Mouse (Mus musculus): ENCODE data around the gene Card11. TPM values are rescaled to one million over a fixed set of nuclear protein-coding genes. Genes with fewer than 3 reads are reported as not detected.

Card11 gene
- total RNA-seq (2017): 3.9 and 5.7 TPM in 2 replicates

DNA sequence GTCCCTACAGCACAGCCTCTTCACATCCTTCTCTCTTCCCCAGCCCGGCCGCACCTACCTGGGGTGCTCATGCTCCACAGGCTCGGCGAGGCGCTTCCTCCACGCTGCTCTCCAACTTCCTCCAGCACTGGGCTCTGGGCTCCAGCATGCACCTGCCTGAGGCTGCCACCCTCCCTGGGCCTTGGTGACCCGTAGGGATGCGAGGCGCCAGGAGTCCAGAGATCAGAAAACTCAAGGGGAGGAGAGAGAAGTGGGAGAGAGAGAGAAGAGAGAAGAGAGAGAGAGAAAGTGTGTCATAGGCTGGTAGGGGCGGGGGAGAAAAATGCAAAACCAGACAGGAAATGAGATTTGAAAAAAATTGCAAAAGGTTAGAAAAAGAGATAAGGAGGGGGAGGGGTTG is at the start of gene Card11:
TSS of gene Card11 (minus strand) at position 234 of the 400 bp plus-strand sequence.
- peak; percentile 77 to 80 for ATAC-seq (replicated peaks in 1 of 2; ENCODE audit: insufficient read depth in 1 of 2, low FRiP score in 2 of 2, low TSS enrichment in 1 of 2, low read depth in 1 of 2, poor library complexity in 2 of 2, severe bottlenecking in 2 of 2)

DNA sequence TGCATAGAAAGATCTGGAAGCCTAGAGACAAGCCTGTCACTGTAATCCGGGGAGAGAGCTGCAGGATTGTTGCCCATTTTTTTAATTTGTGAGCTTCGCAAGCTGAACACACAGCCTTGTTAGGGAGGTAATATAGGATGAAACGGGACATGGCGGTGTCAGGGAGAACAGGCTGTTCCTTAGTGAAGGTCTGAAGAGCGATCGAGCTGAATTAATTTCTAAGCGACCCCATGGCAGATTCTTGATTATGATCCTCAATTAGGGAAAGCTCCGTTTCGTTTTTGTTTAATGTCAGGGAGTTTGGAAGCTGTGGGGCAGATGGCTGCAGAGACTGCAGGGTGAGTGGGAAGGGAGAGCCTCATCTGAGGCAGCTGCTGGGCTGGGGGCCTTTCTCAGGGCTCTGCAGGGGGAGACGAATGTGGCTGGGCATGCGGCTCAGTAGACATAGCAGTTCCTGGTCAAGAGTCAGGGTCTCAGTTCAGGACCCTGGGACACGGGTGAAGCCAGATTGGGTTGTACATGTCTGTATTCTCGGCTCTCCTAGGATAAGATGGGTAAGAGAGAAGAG is 47.4 kb upstream of the Card11 start:
- no peak for ATAC-seq (replicated peaks in 1 of 2; ENCODE audit: insufficient read depth in 1 of 2, low FRiP score in 2 of 2, low TSS enrichment in 1 of 2, low read depth in 1 of 2, poor library complexity in 2 of 2, severe bottlenecking in 2 of 2)

DNA sequence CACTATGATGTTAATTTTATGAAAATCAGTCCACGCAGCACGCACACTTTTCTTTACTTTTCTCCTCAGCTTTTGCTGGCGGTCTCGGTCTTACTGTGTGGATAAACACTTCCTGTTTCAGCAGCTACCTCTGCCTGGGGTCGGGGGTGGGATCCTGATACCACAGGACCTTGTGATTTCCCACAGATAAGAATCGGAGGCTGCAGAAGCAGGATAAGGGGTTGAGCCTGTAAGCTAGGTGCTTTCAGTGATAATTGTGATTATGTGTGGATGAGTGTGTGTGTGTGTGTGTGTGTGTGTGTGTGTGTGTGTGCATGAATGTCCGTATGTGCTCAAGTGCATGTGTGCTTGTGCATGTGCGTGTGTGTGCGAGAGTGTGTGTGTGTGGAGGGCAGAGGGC is 44.6 kb upstream of the Card11 start:
- ATAC-seq (replicated peaks in 1 of 2; ENCODE audit: insufficient read depth in 1 of 2, low FRiP score in 2 of 2, low TSS enrichment in 1 of 2, low read depth in 1 of 2, poor library complexity in 2 of 2, severe bottlenecking in 2 of 2): peak; percentile 51 to 64; a peak in 3 of 4 replicates

DNA sequence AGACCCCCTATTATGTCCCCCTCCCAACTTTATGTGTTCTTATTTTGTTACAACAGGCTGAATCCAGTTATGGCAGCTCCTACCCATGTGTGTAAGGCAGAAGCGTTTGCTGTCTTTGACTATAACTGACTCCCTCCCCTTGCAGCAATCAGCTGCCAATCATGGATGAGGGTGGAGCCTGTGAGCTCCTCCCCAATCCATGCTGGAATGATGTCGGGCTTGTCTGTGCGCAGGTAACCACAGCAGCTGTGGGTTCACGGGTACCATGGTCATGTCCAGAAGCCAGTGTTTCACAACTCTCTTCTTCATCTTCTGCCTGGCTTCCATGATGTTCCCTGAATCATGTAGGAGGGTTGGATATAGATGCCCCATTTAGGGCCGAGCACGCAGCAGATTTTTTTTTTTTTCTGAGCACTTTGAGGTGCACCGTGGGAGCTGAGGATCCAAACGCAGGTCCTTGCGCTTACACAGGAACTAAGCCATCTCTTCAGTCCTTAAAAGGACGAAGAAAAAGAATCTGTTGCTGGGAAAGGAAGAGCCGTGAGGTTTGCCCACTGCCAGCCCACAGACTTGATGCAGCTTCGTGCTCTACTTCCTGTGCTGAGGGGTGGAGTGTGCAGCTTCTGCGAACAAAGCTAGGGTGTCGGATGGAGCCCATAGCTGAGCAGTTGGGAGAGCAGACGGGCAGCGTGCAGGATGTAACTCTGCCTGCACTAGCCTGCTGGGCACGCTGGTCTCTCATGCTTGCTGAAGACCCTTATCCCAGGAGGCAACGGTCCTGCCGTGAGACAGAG is 43.5 kb upstream of the Card11 start:
- peak; percentile 81 to 87 for ATAC-seq (replicated peaks in 1 of 2; ENCODE audit: insufficient read depth in 1 of 2, low FRiP score in 2 of 2, low TSS enrichment in 1 of 2, low read depth in 1 of 2, poor library complexity in 2 of 2, severe bottlenecking in 2 of 2)

DNA sequence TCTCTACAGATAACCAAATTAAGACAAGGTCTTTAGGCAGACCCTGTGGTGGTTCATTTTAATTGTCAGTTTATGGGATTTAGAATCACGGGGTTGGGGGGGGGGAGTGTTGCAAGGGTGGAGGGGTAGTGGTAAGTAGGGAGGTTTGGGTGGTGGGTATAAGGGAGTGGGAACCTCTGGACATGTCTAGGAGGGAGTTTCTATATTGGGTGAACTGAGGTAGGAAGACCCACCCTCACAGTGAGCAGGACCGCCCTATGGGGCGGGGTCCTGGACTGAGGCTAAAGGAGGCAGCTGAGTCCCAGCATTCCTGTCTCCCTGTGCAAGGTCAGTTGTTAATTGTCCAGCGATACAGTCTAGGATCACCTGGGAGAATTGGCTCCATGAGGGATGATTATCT is 42.0 kb upstream of the Card11 start:
- ATAC-seq (replicated peaks in 1 of 2; ENCODE audit: insufficient read depth in 1 of 2, low FRiP score in 2 of 2, low TSS enrichment in 1 of 2, low read depth in 1 of 2, poor library complexity in 2 of 2, severe bottlenecking in 2 of 2): no peak

DNA sequence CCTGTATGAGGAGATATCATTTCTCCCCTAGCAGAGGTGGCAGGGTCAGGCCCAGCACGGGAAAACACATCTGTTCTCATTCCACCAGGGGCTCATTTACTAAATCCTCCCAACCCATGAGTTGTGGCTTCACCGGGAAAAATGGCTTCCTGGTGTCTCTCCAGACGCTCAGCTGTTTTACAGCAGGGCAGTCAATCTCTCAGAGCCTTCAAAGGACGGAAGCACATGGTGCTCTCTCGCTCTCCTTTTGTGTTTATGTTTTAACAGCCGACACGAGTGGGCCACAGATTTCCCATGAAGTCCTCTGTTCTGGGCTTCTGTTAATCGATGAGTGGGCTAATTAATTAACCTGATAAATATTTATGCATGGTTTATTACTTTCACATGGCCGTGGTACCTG is 40.5 kb upstream of the Card11 start:
- no peak for ATAC-seq (replicated peaks in 1 of 2; ENCODE audit: insufficient read depth in 1 of 2, low FRiP score in 2 of 2, low TSS enrichment in 1 of 2, low read depth in 1 of 2, poor library complexity in 2 of 2, severe bottlenecking in 2 of 2)

DNA sequence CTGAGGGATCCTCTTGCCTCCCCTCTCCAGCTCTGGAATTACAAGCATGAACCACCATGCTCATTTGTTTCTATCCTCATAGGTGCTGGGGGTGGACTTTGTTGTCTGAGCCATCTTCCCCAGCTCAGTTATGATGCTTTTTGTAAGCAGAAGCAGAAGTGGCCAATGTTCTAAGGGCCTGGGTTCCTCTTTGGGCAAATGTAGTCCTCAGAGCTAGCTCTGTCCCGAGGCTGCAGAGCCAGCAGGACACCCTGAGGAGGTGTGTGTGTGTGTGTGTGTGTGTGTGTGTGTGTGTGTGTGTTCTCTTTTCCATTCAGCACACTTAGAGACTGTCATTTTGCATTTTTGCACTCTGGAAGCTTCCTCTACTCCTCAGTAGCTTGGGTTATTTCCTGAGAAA is 38.0 kb upstream of the Card11 start:
- no peak for ATAC-seq (replicated peaks in 1 of 2; ENCODE audit: insufficient read depth in 1 of 2, low FRiP score in 2 of 2, low TSS enrichment in 1 of 2, low read depth in 1 of 2, poor library complexity in 2 of 2, severe bottlenecking in 2 of 2)

DNA sequence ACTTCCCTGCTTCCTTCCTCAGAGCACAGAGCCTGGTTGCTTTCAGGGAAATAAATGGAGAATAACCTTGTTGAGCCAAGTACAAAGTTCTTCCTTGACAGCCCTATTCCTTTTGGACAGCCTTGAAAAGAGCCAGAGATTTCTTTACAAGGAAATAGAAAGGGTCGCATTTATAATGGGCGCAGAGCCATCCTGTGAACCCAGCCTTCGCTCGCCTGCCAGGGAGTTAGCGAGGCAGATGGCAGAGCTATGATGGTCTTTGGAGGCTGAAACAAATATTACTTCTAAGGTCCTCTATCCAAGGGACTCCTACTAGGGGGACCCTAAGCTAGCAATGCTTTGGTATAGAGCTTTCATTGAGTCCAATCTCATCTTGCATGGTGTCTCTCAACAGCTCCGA is 35.0 kb upstream of the Card11 start:
- no peak for ATAC-seq (replicated peaks in 1 of 2; ENCODE audit: insufficient read depth in 1 of 2, low FRiP score in 2 of 2, low TSS enrichment in 1 of 2, low read depth in 1 of 2, poor library complexity in 2 of 2, severe bottlenecking in 2 of 2)

DNA sequence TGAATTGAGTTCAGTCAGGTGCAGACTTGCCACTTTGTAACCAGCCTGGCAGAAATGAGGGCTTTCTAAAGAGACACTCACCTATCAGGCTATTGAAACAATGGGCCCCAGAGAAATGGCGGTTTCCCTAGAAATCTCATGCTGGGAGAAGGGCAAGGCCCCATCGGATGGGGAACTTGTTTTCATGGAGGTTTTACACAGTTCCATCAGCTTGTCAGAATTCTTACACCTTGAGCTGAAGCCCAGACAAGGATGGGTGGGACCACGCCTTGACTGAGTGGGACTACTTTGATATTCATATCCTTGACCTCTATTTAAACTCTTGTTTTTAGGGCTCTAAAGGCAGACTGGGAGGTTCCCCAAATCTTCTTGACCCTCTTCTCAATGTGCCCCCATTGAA is 33.9 kb upstream of the Card11 start:
- no peak for ATAC-seq (replicated peaks in 1 of 2; ENCODE audit: insufficient read depth in 1 of 2, low FRiP score in 2 of 2, low TSS enrichment in 1 of 2, low read depth in 1 of 2, poor library complexity in 2 of 2, severe bottlenecking in 2 of 2)

DNA sequence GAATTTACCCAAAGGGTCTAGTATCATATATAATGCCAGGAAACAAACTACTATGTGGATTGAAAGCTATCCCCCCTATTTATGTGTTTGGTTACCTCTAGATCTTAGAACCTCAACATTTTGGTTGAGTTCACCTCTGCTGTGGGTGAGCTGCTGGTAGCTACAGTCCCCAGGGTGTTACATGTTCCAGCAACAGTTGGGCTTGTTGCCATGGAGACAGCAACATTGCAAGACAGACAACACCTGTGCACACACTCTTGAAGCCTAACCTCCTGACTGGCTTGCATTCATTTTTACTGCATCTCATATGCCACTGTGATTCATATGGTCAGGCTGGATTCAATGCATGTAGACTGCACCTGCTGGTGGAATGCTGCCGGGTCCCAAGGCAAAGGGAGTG is 32.6 kb upstream of the Card11 start:
- no peak for ATAC-seq (replicated peaks in 1 of 2; ENCODE audit: insufficient read depth in 1 of 2, low FRiP score in 2 of 2, low TSS enrichment in 1 of 2, low read depth in 1 of 2, poor library complexity in 2 of 2, severe bottlenecking in 2 of 2)

DNA sequence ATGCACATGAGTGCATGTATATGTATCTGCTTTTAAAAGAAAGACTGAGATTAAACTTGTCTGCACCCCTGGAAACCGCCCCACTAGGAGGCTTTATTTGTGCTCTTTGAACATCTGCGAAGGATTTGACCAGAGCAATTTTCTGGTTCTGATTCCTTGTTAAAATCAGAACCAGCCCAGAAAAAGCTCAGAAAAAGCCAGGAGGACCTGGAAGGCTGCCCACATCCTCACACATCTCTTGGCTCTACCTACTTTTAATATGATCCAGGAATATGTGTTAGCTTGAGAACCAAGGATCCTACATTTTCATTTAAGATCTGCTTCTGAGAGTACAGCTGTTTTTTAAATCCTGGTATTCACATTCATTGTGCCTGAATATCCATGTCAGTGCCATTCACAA is 29.0 kb upstream of the Card11 start:
- no peak for ATAC-seq (replicated peaks in 1 of 2; ENCODE audit: insufficient read depth in 1 of 2, low FRiP score in 2 of 2, low TSS enrichment in 1 of 2, low read depth in 1 of 2, poor library complexity in 2 of 2, severe bottlenecking in 2 of 2)

DNA sequence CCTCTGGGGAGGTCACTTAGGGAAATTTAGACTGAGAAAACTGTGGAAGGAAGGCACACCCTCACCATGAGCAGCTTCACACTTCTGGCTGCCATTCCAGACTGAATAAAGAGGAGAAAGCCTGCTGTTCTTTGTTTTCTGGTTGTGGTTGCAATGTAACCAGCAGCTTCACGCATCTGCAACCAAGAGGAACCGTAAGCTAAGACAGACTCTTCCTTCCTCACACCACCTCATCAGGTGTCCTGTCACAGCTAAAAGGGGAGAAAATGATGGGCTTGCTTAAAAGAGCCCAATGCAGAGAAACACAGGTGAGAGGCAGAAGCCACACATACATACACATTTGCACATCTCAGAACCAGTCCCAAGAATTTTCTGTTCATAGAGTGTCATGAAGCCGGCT is 25.3 kb upstream of the Card11 start:
- no peak for ATAC-seq (replicated peaks in 1 of 2; ENCODE audit: insufficient read depth in 1 of 2, low FRiP score in 2 of 2, low TSS enrichment in 1 of 2, low read depth in 1 of 2, poor library complexity in 2 of 2, severe bottlenecking in 2 of 2)

DNA sequence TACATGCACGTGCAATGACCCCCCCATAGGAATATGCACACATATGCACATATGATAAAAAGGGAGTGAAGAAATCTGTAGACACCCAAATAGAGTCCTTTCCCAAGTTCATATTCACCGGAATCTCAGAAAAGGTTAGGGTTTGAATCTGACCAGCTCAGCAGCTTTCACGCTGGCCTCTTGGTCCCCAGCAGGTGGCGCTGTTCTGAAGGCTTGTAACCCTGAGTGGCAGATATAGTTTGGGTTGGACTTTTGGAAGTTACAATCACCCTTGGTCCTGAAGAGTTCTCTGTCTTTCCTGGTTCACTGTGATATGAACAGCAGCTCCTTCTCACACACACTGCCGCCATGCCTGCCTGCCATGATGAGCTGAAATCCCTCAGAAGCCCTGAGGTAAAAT is 24.1 kb upstream of the Card11 start:
- no peak for ATAC-seq (replicated peaks in 1 of 2; ENCODE audit: insufficient read depth in 1 of 2, low FRiP score in 2 of 2, low TSS enrichment in 1 of 2, low read depth in 1 of 2, poor library complexity in 2 of 2, severe bottlenecking in 2 of 2)

DNA sequence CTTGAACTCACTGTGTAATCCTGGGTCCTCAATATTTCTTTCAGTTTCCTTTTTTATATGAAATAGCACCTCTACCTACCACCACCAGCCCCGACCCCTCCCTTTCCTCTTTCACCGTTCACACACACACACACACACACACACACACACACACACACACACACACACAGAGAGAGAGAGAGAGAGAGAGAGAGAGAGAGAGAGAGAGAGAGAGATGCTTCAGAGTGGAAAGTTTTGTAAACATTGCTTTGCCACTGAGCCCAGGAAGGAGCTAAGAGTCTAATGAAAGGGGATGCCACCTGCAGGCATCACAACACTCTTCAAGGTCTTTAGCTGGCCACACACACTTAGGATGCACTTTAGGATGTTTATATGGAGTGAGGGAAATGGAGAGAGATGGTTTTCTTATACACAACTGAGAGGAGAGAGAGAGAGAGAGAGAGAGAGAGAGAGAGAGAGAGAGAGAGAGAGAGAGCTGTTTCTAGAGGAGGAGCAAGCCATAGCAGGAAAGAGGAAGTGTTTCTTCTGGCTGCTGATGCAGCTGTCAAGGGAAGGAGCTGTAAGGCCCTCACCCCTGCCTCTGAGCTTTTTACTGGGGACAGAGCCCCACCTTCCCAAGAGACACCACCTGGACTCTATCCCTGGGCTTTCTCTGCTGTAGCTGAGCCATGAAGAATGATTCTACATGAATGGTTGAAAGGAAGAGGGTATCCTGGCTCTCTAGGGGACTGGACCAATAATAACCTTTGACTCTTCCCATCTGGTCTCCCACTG is 17.7 kb upstream of the Card11 start:
- peak; percentile 81 to 86 for ATAC-seq (replicated peaks in 1 of 2; ENCODE audit: insufficient read depth in 1 of 2, low FRiP score in 2 of 2, low TSS enrichment in 1 of 2, low read depth in 1 of 2, poor library complexity in 2 of 2, severe bottlenecking in 2 of 2)

DNA sequence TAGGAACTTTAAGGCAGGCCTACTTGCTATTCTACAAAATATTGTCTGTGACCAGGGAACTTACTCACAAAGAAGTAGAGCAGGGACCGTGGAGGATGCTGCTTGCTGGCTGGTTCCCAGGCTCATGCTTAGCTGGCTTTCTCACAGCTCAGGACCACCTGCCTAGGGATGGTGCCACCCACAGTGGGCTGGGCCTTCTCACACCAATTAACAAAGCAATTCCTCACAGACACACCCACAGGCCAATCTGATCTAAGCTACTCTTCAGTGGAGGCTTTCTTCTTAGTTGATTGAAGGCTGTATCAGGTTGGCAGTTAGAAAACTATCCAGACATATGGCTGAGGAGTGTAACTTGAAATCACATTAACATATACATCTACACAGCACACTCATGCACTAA is 15.7 kb upstream of the Card11 start:
- no peak for ATAC-seq (replicated peaks in 1 of 2; ENCODE audit: insufficient read depth in 1 of 2, low FRiP score in 2 of 2, low TSS enrichment in 1 of 2, low read depth in 1 of 2, poor library complexity in 2 of 2, severe bottlenecking in 2 of 2)

DNA sequence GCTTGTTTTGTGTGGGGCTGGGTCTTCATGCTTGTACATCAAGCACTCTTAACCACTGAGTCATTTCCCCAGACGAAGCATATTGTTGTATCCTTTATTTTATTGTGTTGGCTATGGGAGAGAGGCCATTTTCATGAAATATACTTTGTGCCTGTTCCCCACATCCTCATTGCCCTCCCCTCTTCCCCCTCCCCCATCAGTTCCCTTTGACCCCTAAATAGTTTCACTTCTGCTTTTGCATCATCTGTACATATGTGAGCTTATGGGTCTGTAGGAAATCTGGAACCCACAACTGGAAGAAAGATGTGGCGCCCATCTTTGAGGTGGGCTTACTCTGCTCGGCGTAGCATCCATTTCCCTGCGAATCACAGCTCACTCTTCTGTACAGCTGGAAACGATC is 13.8 kb upstream of the Card11 start:
- ATAC-seq (replicated peaks in 1 of 2; ENCODE audit: insufficient read depth in 1 of 2, low FRiP score in 2 of 2, low TSS enrichment in 1 of 2, low read depth in 1 of 2, poor library complexity in 2 of 2, severe bottlenecking in 2 of 2): no peak

DNA sequence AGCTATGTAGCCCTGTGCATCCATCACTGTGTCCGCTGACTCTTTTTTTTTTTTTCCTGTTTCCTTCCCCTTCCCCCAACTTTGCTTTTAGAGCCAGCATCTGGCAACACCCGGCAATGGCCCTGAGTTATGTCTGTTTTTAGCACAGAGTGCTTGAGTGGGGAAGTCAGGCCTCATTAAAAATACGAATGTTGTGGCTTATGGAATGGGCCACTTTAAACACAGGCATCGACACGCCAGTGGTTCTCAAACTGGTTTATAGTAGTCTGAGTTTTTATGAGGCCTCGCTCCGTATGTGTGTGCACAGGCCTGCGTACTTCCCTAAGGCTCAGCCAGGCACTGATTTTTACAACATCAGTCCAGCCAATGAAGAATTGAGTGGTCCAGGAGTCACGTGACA is 13.1 kb upstream of the Card11 start:
- ATAC-seq (replicated peaks in 1 of 2; ENCODE audit: insufficient read depth in 1 of 2, low FRiP score in 2 of 2, low TSS enrichment in 1 of 2, low read depth in 1 of 2, poor library complexity in 2 of 2, severe bottlenecking in 2 of 2): 0 out of 4 replicates have a peak, but pooled peaks have one; percentile 8 to 30

DNA sequence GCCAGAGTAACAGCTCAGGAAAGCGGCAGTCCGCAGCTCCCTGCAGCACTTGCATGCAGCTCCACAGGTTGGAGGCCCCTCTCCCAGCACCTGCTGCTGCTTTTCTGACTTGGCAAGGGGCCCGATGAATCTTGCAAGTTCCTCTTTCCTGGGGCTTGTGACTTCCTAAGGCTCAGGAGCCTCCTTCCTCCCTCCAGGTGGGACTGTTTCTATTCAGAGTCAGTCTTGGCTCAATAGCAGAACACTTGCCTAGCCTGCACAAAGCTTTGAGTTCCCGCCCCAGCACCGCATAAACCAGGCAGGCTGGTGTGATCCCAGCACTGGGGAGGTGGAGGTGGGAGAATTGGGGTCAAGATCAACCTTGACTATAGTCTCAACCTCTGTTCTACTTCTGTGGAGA is 5.1 kb upstream of the Card11 start:
- peak; percentile 58 to 65 for ATAC-seq (replicated peaks in 1 of 2; ENCODE audit: insufficient read depth in 1 of 2, low FRiP score in 2 of 2, low TSS enrichment in 1 of 2, low read depth in 1 of 2, poor library complexity in 2 of 2, severe bottlenecking in 2 of 2)

Data from hematopoietic stem cell, adult 5-6 weeks (primary cell).